Mouse (Mus musculus) MEL (cell line): Measurements from ENCODE around the gene Dyrk1a. TPM values are rescaled to one million over a fixed set of nuclear protein-coding genes. Genes with fewer than 3 reads are reported as not detected.

Experiments used
- DNase-seq: peaks from one replicate; pipeline ENCODE4 v3.0.0; 2011; ENCODE audit warnings: low read depth, low spot score
- H3K27ac ChIP-seq: 2 replicates; pipeline ENCODE4 v1.5.1; 2012; ENCODE audit warnings: low read depth, mild to moderate bottlenecking, control low read depth, low read length, moderate library complexity; ENCODE audit not compliant: control insufficient read depth
- H3K27me3 ChIP-seq, 2 experiments: fragments of 150-350 bp in 1 of 2; sonication (generic) in 1 of 2; 2 replicates each; pipeline ENCODE4 v1.6.1; 2012; ENCODE audit warnings: low read length in 2 of 2, mild to moderate bottlenecking in 2 of 2, improper control_type of control experiment in 1 of 2, moderate library complexity in 1 of 2; ENCODE audit not compliant: insufficient read depth in 2 of 2, control insufficient read depth in 1 of 2
- H3K36me3 ChIP-seq, 2 experiments: 2 replicates each; pipeline ENCODE4 v1.6.1; 2012 to 2014; ENCODE audit warnings: low read length in 2 of 2, improper control_type of control experiment in 1 of 2, inconsistent platforms in 1 of 2, mild to moderate bottlenecking in 1 of 2; ENCODE audit not compliant: insufficient read depth in 2 of 2, control insufficient read depth in 1 of 2
- H3K4me1 ChIP-seq, 2 experiments: fragments of 150-350 bp in 1 of 2; sonication (generic) in 1 of 2; 2 replicates each; pipeline ENCODE4 v1.6.1; 2012; ENCODE audit warnings: low read length in 2 of 2, improper control_type of control experiment in 1 of 2, mild to moderate bottlenecking in 1 of 2; ENCODE audit not compliant: insufficient read depth in 2 of 2, control insufficient read depth in 1 of 2
- H3K4me3 ChIP-seq, 2 experiments: fragments of 150-350 bp in 1 of 2; sonication (generic) in 1 of 2; 2 replicates each; pipeline ENCODE4 v1.5.1; 2012; ENCODE audit warnings: low read depth in 2 of 2, low read length in 2 of 2, mild to moderate bottlenecking in 2 of 2, moderate library complexity in 2 of 2, control low read depth in 1 of 2, improper control_type of control experiment in 1 of 2; ENCODE audit not compliant: control insufficient read depth in 1 of 2, insufficient read depth in 1 of 2
- H3K79me2 ChIP-seq: 2 replicates; pipeline ENCODE4 v1.6.1; 2012; ENCODE audit warnings: mild to moderate bottlenecking, low read length, moderate library complexity; ENCODE audit not compliant: control insufficient read depth, poor library complexity, insufficient read depth
- H3K9ac ChIP-seq: 2 replicates; pipeline ENCODE4 v1.6.1; 2012; ENCODE audit warnings: low read depth, mild to moderate bottlenecking, control low read depth, low read length, moderate library complexity; ENCODE audit not compliant: control insufficient read depth, poor library complexity, severe bottlenecking
- H3K9me3 ChIP-seq: fragments of 150-350 bp; sonication (generic); replicated peaks from 2 replicates; pipeline ENCODE4 v1.6.1; 2012; ENCODE audit warnings: mild to moderate bottlenecking, low read length, improper control_type of control experiment, moderate library complexity; ENCODE audit not compliant: insufficient read depth
- BHLHE40 ChIP-seq: IDR thresholded peaks from 2 replicates; pipeline ENCODE4 v1.6.1; 2012; ENCODE audit warnings: low read depth, mild to moderate bottlenecking, inconsistent platforms, low read length, improper control_type of control experiment, borderline replicate concordance
- CHD2 ChIP-seq: IDR thresholded peaks from 2 replicates; pipeline ENCODE4 v1.6.1; 2011; ENCODE audit warnings: low read length, improper control_type of control experiment
- CTCF ChIP-seq, 3 experiments: IDR thresholded peaks in 2 of 3; conservative IDR thresholded peaks in 1 of 3; 2 replicates each; pipeline ENCODE4 v1.5.1; 2011 to 2012; ENCODE audit warnings: low read length in 3 of 3, low read depth in 2 of 3, mild to moderate bottlenecking in 2 of 3, improper control_type of control experiment in 1 of 3, inconsistent platforms in 1 of 3, mixed read lengths in 1 of 3, moderate library complexity in 1 of 3; ENCODE audit not compliant: control insufficient read depth in 1 of 3, insufficient read depth in 1 of 3, poor library complexity in 1 of 3, severe bottlenecking in 1 of 3
- E2F4 ChIP-seq: IDR thresholded peaks from 2 replicates; pipeline ENCODE4 v1.6.1; 2011; ENCODE audit warnings: low read depth, low read length, improper control_type of control experiment, borderline replicate concordance
- ELF1 ChIP-seq: IDR thresholded peaks from 2 replicates; pipeline ENCODE4 v1.6.1; 2014; ENCODE audit warnings: low read depth, mild to moderate bottlenecking, inconsistent platforms, low read length, improper control_type of control experiment, moderate library complexity
- EP300 ChIP-seq, 2 experiments: IDR thresholded peaks; 2 replicates each; pipeline ENCODE4 v1.6.1; 2011; ENCODE audit warnings: improper control_type of control experiment in 2 of 2, low read length in 2 of 2, low read depth in 1 of 2, mild to moderate bottlenecking in 1 of 2
- ETS1 ChIP-seq: IDR thresholded peaks from 2 replicates; pipeline ENCODE4 v1.6.1; 2012; ENCODE audit warnings: low read depth, mild to moderate bottlenecking, inconsistent platforms, low read length, improper control_type of control experiment, moderate library complexity
- HCFC1 ChIP-seq: IDR thresholded peaks from 2 replicates; pipeline ENCODE4 v1.6.1; 2012; ENCODE audit warnings: low read depth, mild to moderate bottlenecking, inconsistent platforms, low read length, improper control_type of control experiment, moderate library complexity
- KAT2A ChIP-seq: conservative IDR thresholded peaks from 2 replicates; pipeline ENCODE4 v1.6.1; 2012; ENCODE audit warnings: low read depth, low read length, improper control_type of control experiment, inconsistent platforms
- MAX ChIP-seq: IDR thresholded peaks from 2 replicates; pipeline ENCODE4 v1.6.1; 2011; ENCODE audit warnings: low read length, improper control_type of control experiment
- MAZ ChIP-seq: IDR thresholded peaks from 2 replicates; pipeline ENCODE4 v1.6.1; 2012; ENCODE audit warnings: low read depth, mild to moderate bottlenecking, inconsistent platforms, low read length, improper control_type of control experiment
- MEF2A ChIP-seq: IDR thresholded peaks from 2 replicates; pipeline ENCODE4 v1.6.1; 2014; ENCODE audit warnings: low read depth, mild to moderate bottlenecking, inconsistent platforms, low read length, improper control_type of control experiment; ENCODE audit not compliant: poor library complexity, insufficient replicate concordance, severe bottlenecking; ENCODE audit errors: extremely low read depth
- MXI1 ChIP-seq: IDR thresholded peaks from 2 replicates; pipeline ENCODE4 v1.6.1; 2011; ENCODE audit warnings: mild to moderate bottlenecking, low read depth, low read length, improper control_type of control experiment
- MYB ChIP-seq: IDR thresholded peaks from 2 replicates; pipeline ENCODE4 v1.6.1; 2011; ENCODE audit warnings: mild to moderate bottlenecking, low read depth, low read length, improper control_type of control experiment
- MYC ChIP-seq: IDR thresholded peaks from 2 replicates; pipeline ENCODE4 v1.6.1; 2011; ENCODE audit warnings: low read depth, mild to moderate bottlenecking, low read length, improper control_type of control experiment, moderate library complexity
- NELFE ChIP-seq: IDR thresholded peaks from 2 replicates; pipeline ENCODE4 v1.6.1; 2011; ENCODE audit warnings: low read depth, low read length, improper control_type of control experiment
- NRF1 ChIP-seq: IDR thresholded peaks from 2 replicates; pipeline ENCODE4 v1.6.1; 2014; ENCODE audit warnings: low read depth, mild to moderate bottlenecking, inconsistent platforms, low read length, improper control_type of control experiment, moderate library complexity; ENCODE audit not compliant: poor library complexity, insufficient read depth, severe bottlenecking
- POLR2A ChIP-seq, 2 experiments: IDR thresholded peaks; 2 replicates each; pipeline ENCODE4 v1.6.1; 2011 to 2012; ENCODE audit warnings: low read length in 2 of 2, mild to moderate bottlenecking in 2 of 2, control low read depth in 1 of 2, improper control_type of control experiment in 1 of 2, low read depth in 1 of 2, moderate library complexity in 1 of 2; ENCODE audit not compliant: control insufficient read depth in 1 of 2, insufficient read depth in 1 of 2, poor library complexity in 1 of 2
- POLR2AphosphoS2 ChIP-seq: IDR thresholded peaks from 2 replicates; pipeline ENCODE4 v1.6.1; 2011; ENCODE audit warnings: low read length, improper control_type of control experiment
- POLR2AphosphoS5 ChIP-seq: IDR thresholded peaks from 2 replicates; pipeline ENCODE4 v1.6.1; 2012; ENCODE audit warnings: low read depth, borderline replicate concordance, mild to moderate bottlenecking, inconsistent platforms, low read length, moderate library complexity, mixed read lengths
- SIN3A ChIP-seq: IDR thresholded peaks from 2 replicates; pipeline ENCODE4 v1.6.1; 2012; ENCODE audit warnings: low read length, improper control_type of control experiment, inconsistent platforms
- TAL1 ChIP-seq: IDR thresholded peaks from 2 replicates; pipeline ENCODE4 v1.6.1; 2012; ENCODE audit warnings: mild to moderate bottlenecking, inconsistent platforms, low read length, moderate library complexity, mixed read lengths
- TBP ChIP-seq: IDR thresholded peaks from 2 replicates; pipeline ENCODE4 v1.8.0; 2011; ENCODE audit warnings: low read depth, low read length, improper control_type of control experiment
- TCF12 ChIP-seq: IDR thresholded peaks from 2 replicates; pipeline ENCODE4 v1.6.1; 2014; ENCODE audit warnings: low read depth, mild to moderate bottlenecking, inconsistent platforms, low read length, improper control_type of control experiment, moderate library complexity
- UBTF ChIP-seq: IDR thresholded peaks from 2 replicates; pipeline ENCODE4 v1.6.1; 2012; ENCODE audit warnings: low read depth, mild to moderate bottlenecking, inconsistent platforms, low read length, improper control_type of control experiment, moderate library complexity, borderline replicate concordance; ENCODE audit not compliant: insufficient read depth
- USF1 ChIP-seq: IDR thresholded peaks from 2 replicates; pipeline ENCODE4 v1.6.1; 2014; ENCODE audit warnings: low read depth, mild to moderate bottlenecking, inconsistent platforms, low read length, improper control_type of control experiment, moderate library complexity
- USF2 ChIP-seq, 2 experiments: IDR thresholded peaks; 2 replicates each; pipeline ENCODE4 v1.6.1; 2011 to 2012; ENCODE audit warnings: improper control_type of control experiment in 2 of 2, low read length in 2 of 2, borderline replicate concordance in 1 of 2, inconsistent platforms in 1 of 2, low read depth in 1 of 2, mild to moderate bottlenecking in 1 of 2; ENCODE audit not compliant: insufficient read depth in 1 of 2
- ZMIZ1 ChIP-seq: IDR thresholded peaks from 2 replicates; pipeline ENCODE4 v1.6.1; 2012; ENCODE audit warnings: low read depth, mild to moderate bottlenecking, inconsistent platforms, low read length, improper control_type of control experiment, moderate library complexity
- ZNF384 ChIP-seq: IDR thresholded peaks from 2 replicates; pipeline ENCODE4 v1.6.1; 2012; ENCODE audit warnings: low read depth, mild to moderate bottlenecking, inconsistent platforms, low read length, improper control_type of control experiment
- polyA plus RNA-seq, 2 experiments: library from polyadenylated mRNA; stranded (reverse) in 1 of 2; unstranded in 1 of 2; fragments of >175 nt in 1 of 2; fragments of >200 nt in 1 of 2; gene quantifications; 2 replicates each; pipeline versions ENCODE4 v1.2.1 to v1.2.4; 2012; ENCODE audit warnings: low replicate concordance in 2 of 2, low read depth in 1 of 2; ENCODE audit not compliant: insufficient read length in 2 of 2, insufficient read depth in 1 of 2, missing spikeins in 1 of 2
- total RNA-seq: library from RNA; depleted of rRNA; stranded (reverse); fragments of 300-350 nt; gene quantifications from 2 replicates; pipeline ENCODE4 v1.2.3, GENCODE M21; 2012; rRNA removed

Dyrk1a gene
- total RNA-seq = 22.6 and 27.5 TPM in 2 replicates
- 100 to 1,000 TPM in 1 of 2 experiments, 10 to 100 TPM in 1; 34.7 to 126 TPM for polyA plus RNA-seq

DNA sequence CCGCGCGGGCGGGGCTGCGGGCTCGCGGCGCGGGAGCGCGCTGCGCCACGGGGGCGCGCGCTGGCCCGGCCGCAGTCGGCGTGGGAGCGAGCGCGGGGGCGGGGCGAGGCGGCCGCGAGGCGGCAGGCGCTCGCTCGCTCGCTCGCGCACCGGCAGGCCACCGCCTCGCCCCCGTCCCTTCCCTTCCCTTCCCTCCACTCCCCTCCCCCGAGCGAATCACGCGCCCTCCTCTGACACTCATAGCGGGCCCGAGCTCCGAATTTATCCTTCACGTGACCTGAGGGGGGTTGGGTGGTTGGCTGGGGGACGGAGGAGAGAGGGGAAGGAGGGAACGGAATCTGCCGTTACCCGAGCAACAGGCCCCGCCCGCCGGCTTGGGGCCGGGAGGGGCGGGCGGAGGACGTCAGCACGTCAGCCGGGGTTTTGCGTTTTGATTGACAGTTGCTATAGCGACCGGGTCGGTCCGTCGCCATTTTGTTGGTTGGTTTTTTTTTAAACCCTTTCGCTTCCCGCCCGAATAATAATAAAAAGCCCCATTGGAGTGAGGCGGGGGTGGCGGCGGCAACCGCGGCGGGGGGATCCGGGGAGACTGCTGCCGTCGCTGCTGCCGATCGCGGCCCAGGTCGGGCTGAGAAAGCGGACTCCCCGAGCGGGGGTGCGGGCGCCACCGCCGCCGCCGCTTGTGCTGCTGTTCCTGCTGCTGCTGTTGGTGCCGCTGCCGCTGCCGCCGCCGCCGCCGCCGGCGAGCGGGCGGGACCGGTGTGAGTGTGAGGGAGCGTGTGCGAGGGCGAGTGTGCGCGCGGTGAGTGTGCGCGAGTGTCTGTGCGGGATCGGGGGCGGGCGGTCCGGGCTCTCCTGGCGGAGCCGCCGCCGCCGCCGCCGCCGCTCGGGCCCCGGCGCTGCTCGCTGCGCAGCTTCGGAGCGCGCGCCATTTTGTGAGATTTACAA lies at the start of gene Dyrk1a:
Dyrk1a (plus strand) TSS at position 782 of the 948 bp plus-strand sequence.
- Histone ChIP-seq H3K4me3 (peak within 1 kb of the TSS; percentile 85), H3K9ac (peak within 1 kb of the TSS; percentile 100), H3K9me3 (no peaks in the 10 kb centered on the region), H3K4me1 (peaks cover 7 to 21% of the 10 kb centered on the region in 2 experiments; a peak in 2 of 4 replicates), H3K79me2 (peaks cover 50% of the 10 kb centered on the region), H3K27me3 (peaks cover 3 to 5% of the 10 kb centered on the region in 2 experiments; a peak in 2 of 4 replicates), H3K36me3 (peaks cover 0 to 30% of the 10 kb centered on the region in 2 experiments; a peak in 3 of 4 replicates), H3K27ac (peak within 1 kb of the TSS; percentile 98)
- DNase-seq = peak; percentile 99
- TF ChIP-seq ZMIZ1 = no peak; the same call in 1 of the 2 replicates
- no peak for TF ChIP-seq NELFE
- no peak for TF ChIP-seq MYB
- peak; percentile 76 to 95 for TF ChIP-seq USF2 (IDR thresholded peaks at IDR 0.05; ENCODE audit: borderline replicate concordance in 1 of 2, insufficient read depth in 1 of 2, low read depth in 1 of 2, low read length in 2 of 2)
- peak; percentile 91 for TF ChIP-seq ZNF384
- peak; percentile 97 for TF ChIP-seq BHLHE40
- peak; percentile 76 for TF ChIP-seq SIN3A
- no peak for TF ChIP-seq UBTF
- TF ChIP-seq MAX = peak; percentile 94
- TF ChIP-seq NRF1 = no peak; the same call in 1 of the 2 replicates
- TF ChIP-seq ELF1 = peak; percentile 87
- no peak for TF ChIP-seq POLR2AphosphoS5
- TF ChIP-seq CTCF (IDR thresholded peaks at IDR 0.05 in 2 of 3, conservative IDR thresholded peaks at IDR 0.05 in 1 of 3; ENCODE audit: control insufficient read depth in 1 of 3, insufficient read depth in 1 of 3, low read depth in 2 of 3, low read length in 3 of 3, poor library complexity in 1 of 3, severe bottlenecking in 1 of 3) = no peak
- TF ChIP-seq TBP = peak; percentile 71
- no peak for TF ChIP-seq CHD2
- no peak for TF ChIP-seq KAT2A
- 0 out of 2 replicates have a peak, but pooled peaks have one; percentile 36 for TF ChIP-seq POLR2AphosphoS2
- TF ChIP-seq MXI1 = peak; percentile 91
- TF ChIP-seq TAL1 = no peak
- peak; percentile 80 for TF ChIP-seq HCFC1
- TF ChIP-seq TCF12 = peak; percentile 59
- peak; percentile 100 for TF ChIP-seq USF1
- peak; percentile 66; the same call in 1 of the 2 replicates for TF ChIP-seq E2F4
- peak; percentile 96 for TF ChIP-seq MAZ
- TF ChIP-seq POLR2A (IDR thresholded peaks at IDR 0.05; ENCODE audit: control insufficient read depth in 1 of 2, insufficient read depth in 1 of 2, low read depth in 1 of 2, low read length in 2 of 2, poor library complexity in 1 of 2) = peak; percentile 32 to 45; a peak in 2 of 4 replicates
- peak; percentile 66; the same call in 1 of the 2 replicates for TF ChIP-seq ETS1
- TF ChIP-seq MEF2A = 0 out of 2 replicates have a peak, but pooled peaks have one; percentile 40
- TF ChIP-seq MYC = no peak
- peak in 1 of 2 experiments; percentile 51; a peak in 2 of 4 replicates for TF ChIP-seq EP300 (IDR thresholded peaks at IDR 0.05; ENCODE audit: low read depth in 1 of 2, low read length in 2 of 2)
